Mouse (Mus musculus): Measurements from ENCODE around the gene Brd4.
A peak's percentile ranks its signal among the peaks of the same experiment; 100 is the strongest.

Gene Brd4

GRCm38 (mm10) chr17:32169518-32170225, 114.8 kb downstream of the Brd4 start:
- no peak for DNase-seq (ENCODE audit: low spot score in 2 of 2)

- peak; percentile 49 to 58 for DNase-seq (ENCODE audit: low spot score in 2 of 2)
Measured at GRCm38 (mm10) chr17:32166687-32167086, 117.8 kb downstream of the Brd4 start, which contains the start of gene Notch3. TSS of gene Notch3 (minus strand) at chr17:32166852.

- peak; percentile 75 to 78 for DNase-seq (ENCODE audit: low spot score in 2 of 2)
Measured at GRCm38 (mm10) chr17:32165803-32166595, 118.5 kb downstream of the Brd4 start.

- DNase-seq (ENCODE audit: low spot score in 2 of 2), result no peak
Measured at GRCm38 (mm10) chr17:32165266-32165802, 119.2 kb downstream of the Brd4 start.

GRCm38 (mm10) chr17:32164780-32165179, 119.7 kb downstream of the Brd4 start:
- no peak for DNase-seq (ENCODE audit: low spot score in 2 of 2)

GRCm38 (mm10) chr17:32163910-32164650, 120.4 kb downstream of the Brd4 start:
- peak in 1 of 2 experiments; percentile 49 for DNase-seq (ENCODE audit: low spot score in 2 of 2)

- DNase-seq (ENCODE audit: low spot score in 2 of 2), result peak; percentile 71 to 76
Measured at GRCm38 (mm10) chr17:32162112-32162850, 122.2 kb downstream of the Brd4 start.

- no peak for DNase-seq (ENCODE audit: low spot score in 2 of 2)
Measured at GRCm38 (mm10) chr17:32160882-32161281, 123.6 kb downstream of the Brd4 start.

- DNase-seq (ENCODE audit: low spot score in 2 of 2), result no peak
Measured at GRCm38 (mm10) chr17:32158841-32159240, 125.7 kb downstream of the Brd4 start.

- DNase-seq (ENCODE audit: low spot score in 2 of 2), result no peak
Measured at GRCm38 (mm10) chr17:32146718-32147117, 137.8 kb downstream of the Brd4 start.
